Mouse (Mus musculus) limb, embryonic 11.5 days (tissue): ENCODE results near the gene Trim25. TPM values are rescaled to one million over a fixed set of nuclear protein-coding genes. Genes with fewer than 3 reads are reported as not detected.

Experiments used
- polyA plus RNA-seq: library from polyadenylated mRNA; unstranded; fragments of >200 nt; fragmentation: Nextera tagmentation; extraction: Ambion mirVana; gene quantifications from 2 replicates; pipeline ENCODE4 v1.2.1, GENCODE M21; 2014

The Trim25 gene
- polyA plus RNA-seq, 1 experiment from 2014 or later: 2.3 TPM

Other genes with a start within 250 kb of the Trim25 start
- gene Akap1, start 134.8 kb upstream of the Trim25 start, polyA plus RNA-seq: 9.8 and 11.3 TPM in 2 replicates
- gene Scpep1, start 43.9 kb upstream of the Trim25 start, polyA plus RNA-seq: 69.8 and 75.9 TPM in 2 replicates
- gene Elobl, start 32.4 kb upstream of the Trim25 start, polyA plus RNA-seq: not detected in 2 replicates
- gene Coil, start 29.1 kb upstream of the Trim25 start, polyA plus RNA-seq: 18.4 and 20.1 TPM in 2 replicates
- 3.5 and 3.7 TPM in 2 replicates for gene Dgke, start 67.5 kb downstream of the Trim25 start, polyA plus RNA-seq
- gene Gm525, start 74.5 kb downstream of the Trim25 start, polyA plus RNA-seq: not detected in 2 replicates